Mouse (Mus musculus) intestine, postnatal 0 days (tissue): ENCODE results near the gene Rpl27. TPM values are rescaled to one million over a fixed set of nuclear protein-coding genes. Genes with fewer than 3 reads are reported as not detected.

ENCODE experiments used
- ATAC-seq: fragments of 200-750 bp; cut with Nextera tagmentation; 2 replicates; pipeline ENCODE4 v1.8.0; 2017; ENCODE audit warnings: mild to moderate bottlenecking, moderate TSS enrichment, moderate library complexity
- H3K27ac ChIP-seq: fragments of 300-500 bp; sonication (generic); 2 replicates; pipeline ENCODE4 v1.5.1; 2014; ENCODE audit warnings: mild to moderate bottlenecking, low read depth, low read length, moderate library complexity
- H3K27me3 ChIP-seq: fragments of 300-500 bp; sonication (generic); replicated peaks from 2 replicates; pipeline ENCODE4 v1.6.1; 2014; ENCODE audit warnings: low read length, mixed read lengths; ENCODE audit not compliant: control insufficient read depth, insufficient read depth
- H3K36me3 ChIP-seq: fragments of 300-500 bp; sonication (generic); 2 replicates; pipeline ENCODE4 v1.6.1; 2014; ENCODE audit warnings: mild to moderate bottlenecking, moderate library complexity; ENCODE audit not compliant: control insufficient read depth, insufficient read depth
- H3K4me1 ChIP-seq: fragments of 300-500 bp; sonication (generic); replicated peaks from 2 replicates; pipeline ENCODE4 v1.6.1; 2014; ENCODE audit warnings: antibody characterized with exemption, low read length, mixed read lengths; ENCODE audit not compliant: control insufficient read depth, insufficient read depth
- H3K4me2 ChIP-seq: fragments of 300-500 bp; sonication (generic); replicated peaks from 2 replicates; pipeline ENCODE4 v1.6.1; 2014; ENCODE audit warnings: low read depth, mild to moderate bottlenecking, moderate library complexity
- H3K4me3 ChIP-seq: fragments of 300-500 bp; sonication (generic); 2 replicates; pipeline ENCODE4 v1.5.1; 2014; ENCODE audit warnings: low read depth, low read length
- H3K9ac ChIP-seq: fragments of 300-500 bp; sonication (generic); 2 replicates; pipeline ENCODE4 v1.6.1; 2014; ENCODE audit warnings: mild to moderate bottlenecking, low read depth, low read length
- H3K9me3 ChIP-seq: fragments of 300-500 bp; sonication (generic); 2 replicates; pipeline ENCODE4 v1.6.1; 2016; ENCODE audit warnings: mixed run types; ENCODE audit not compliant: control insufficient read depth
- CTCF ChIP-seq: sonication (generic); IDR thresholded peaks from 2 replicates; pipeline ENCODE4 v1.5.1; 2016; ENCODE audit warnings: low read depth, mild to moderate bottlenecking, control low read depth, antibody characterized with exemption, moderate library complexity
- WGBS: fragments of 180-500 bp; shearing (Covaris S2); extraction: QIAGEN DNeasy Blood & Tissue Kit; methylation state at CpG from one replicate; pipeline ENCODE4 v1.1.7; 2014; 5-methylcytosine and 5-hydroxymethylcytosine counted together
- polyA plus RNA-seq: library from polyadenylated mRNA; unstranded; fragments of >200 nt; fragmentation: Nextera tagmentation; extraction: Ambion mirVana; gene quantifications from 2 replicates; pipeline ENCODE4 v1.2.1, GENCODE M21; 2015

The Rpl27 gene
- polyA plus RNA-seq, 1 experiment from 2014 or later, result 240 TPM

GRCm38 (mm10) chr11:101460321-101460720 lies 18.2 kb downstream of the Rpl27 start:
- WGBS, result 81% methylated on average over 15 of the region's 15 CpGs
- Histone ChIP-seq H3K27me3 (no peaks in the 10 kb centered on the region), H3K9ac (no peak overlapping the region), H3K9me3 (no peaks in the 10 kb centered on the region), H3K4me2 (no peak overlapping the region), H3K27ac (no peak overlapping the region), H3K4me1 (0 out of 2 replicates have a peak, but pooled peaks cover 2% of the 10 kb centered on the region), H3K4me3 (no peak overlapping the region), H3K36me3 (peaks cover 64% of the 10 kb centered on the region)
- no peak for TF ChIP-seq CTCF
- ATAC-seq, result no peak

DNA sequence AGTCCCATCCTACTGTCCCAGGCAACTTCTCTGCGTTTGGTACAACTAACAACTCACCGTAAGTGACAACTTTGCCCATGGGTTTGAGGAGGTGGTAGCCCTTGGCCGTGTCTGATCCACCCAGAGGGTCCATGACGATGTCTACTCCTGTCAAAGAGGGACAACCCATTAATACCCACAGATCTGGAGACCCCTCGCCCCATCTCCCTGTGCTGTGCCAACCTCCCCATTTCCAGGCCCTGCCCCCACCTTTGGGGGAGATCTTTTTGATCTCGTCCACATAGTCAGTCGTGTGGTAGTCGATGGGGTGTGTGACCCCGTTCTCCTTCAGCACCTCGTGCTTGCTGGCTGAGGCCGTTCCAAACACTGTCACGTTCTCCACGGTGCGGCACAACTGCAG lies 20.0 kb downstream of the Rpl27 start:
- Histone ChIP-seq H3K27me3 (no peaks in the 10 kb centered on the region), H3K4me1 (0 out of 2 replicates have a peak, but pooled peaks cover 2% of the 10 kb centered on the region), H3K4me2 (peak overlapping the region; percentile 94), H3K9ac (no peak overlapping the region), H3K4me3 (no peak overlapping the region), H3K9me3 (no peaks in the 10 kb centered on the region), H3K27ac (0 out of 2 replicates have a peak overlapping the region, but pooled peaks have one; percentile 93), H3K36me3 (peaks cover 53% of the 10 kb centered on the region)
- 85% methylated on average over 14 of the region's 14 CpGs for WGBS
- no peak for ATAC-seq
- no peak for TF ChIP-seq CTCF

- ATAC-seq, result peak; percentile 16; the same call in 1 of the 2 replicates
- Histone ChIP-seq H3K4me2 (peak overlapping the region; percentile 94), H3K9ac (no peak overlapping the region), H3K36me3 (peaks cover 47% of the 10 kb centered on the region), H3K27me3 (no peaks in the 10 kb centered on the region), H3K4me3 (no peak overlapping the region), H3K4me1 (0 out of 2 replicates have a peak, but pooled peaks cover 4% of the 10 kb centered on the region), H3K27ac (peak overlapping the region; percentile 93), H3K9me3 (no peaks in the 10 kb centered on the region)
- no peak for TF ChIP-seq CTCF
- WGBS, result 17% methylated on average over 13 of the region's 13 CpGs
Measured at GRCm38 (mm10) chr11:101462583-101463440, 20.7 kb downstream of the Rpl27 start.

GRCm38 (mm10) chr11:101464211-101465100 lies 22.4 kb downstream of the Rpl27 start, which contains the start of gene Rnd2:
Gene Rnd2, plus strand, starts transcription at chr11:101464999.
- H3K4me3 ChIP-seq, result peak within 1 kb of the TSS; percentile 82
- peak within 1 kb of the TSS; percentile 94 for H3K4me2 ChIP-seq
- H3K9me3 ChIP-seq, result no peaks in the 10 kb centered on the region
- peak; percentile 16 for ATAC-seq
- H3K27ac ChIP-seq, result peak within 1 kb of the TSS; percentile 93
- H3K36me3 ChIP-seq, result peaks cover 30% of the 10 kb centered on the region
- WGBS, result 6% methylated on average over 12 of the region's 12 CpGs
- H3K4me1 ChIP-seq, result 0 out of 2 replicates have a peak, but pooled peaks cover 7% of the 10 kb centered on the region
- H3K27me3 ChIP-seq, result no peaks in the 10 kb centered on the region
- no peak for TF ChIP-seq CTCF
- H3K9ac ChIP-seq, result peak within 1 kb of the TSS; percentile 71

GRCm38 (mm10) chr11:101465101-101465868 lies 23.2 kb downstream of the Rpl27 start:
- Histone ChIP-seq H3K4me2 (peak overlapping the region; percentile 94), H3K36me3 (peaks cover 22% of the 10 kb centered on the region), H3K4me1 (0 out of 2 replicates have a peak, but pooled peaks cover 7% of the 10 kb centered on the region), H3K27ac (peak overlapping the region; percentile 93), H3K27me3 (no peaks in the 10 kb centered on the region), H3K9me3 (no peaks in the 10 kb centered on the region), H3K9ac (peak overlapping the region; percentile 71), H3K4me3 (peak overlapping the region; percentile 82)
- peak; percentile 48 for ATAC-seq
- TF ChIP-seq CTCF, result peak; percentile 50
- WGBS, result under 1% methylated on average over 51 of the region's 51 CpGs
